Mouse (Mus musculus) midbrain, postnatal 0 days (tissue): ENCODE results near the gene Gpr37l1. TPM values are rescaled to one million over a fixed set of nuclear protein-coding genes. Genes with fewer than 3 reads are reported as not detected.
"Not testable (repeated sequence)": the region's sequence is repeated elsewhere in the genome, so short reads cannot be mapped to it uniquely, and the experiment has no call there.

Experiments
- ATAC-seq: fragments of 200-750 bp; cut with Nextera tagmentation; 2 replicates; pipeline ENCODE4 v1.8.0; 2017; ENCODE audit warnings: moderate number of reproducible peaks, mild to moderate bottlenecking, moderate TSS enrichment, moderate library complexity; ENCODE audit not compliant: low FRiP score
- DNase-seq: peaks from one replicate; pipeline ENCODE4 v3.0.0-alpha.2; 2015; ENCODE audit warnings: low spot score
- H3K27ac ChIP-seq: fragments of 300-500 bp; sonication (generic); 2 replicates; pipeline ENCODE4 v1.5.1; 2014; ENCODE audit warnings: low read depth, mild to moderate bottlenecking, low read length, mixed read lengths
- H3K27me3 ChIP-seq: fragments of 300-500 bp; sonication (generic); 2 replicates; pipeline ENCODE4 v1.6.1; 2014; ENCODE audit warnings: low read length, control low read depth, mixed read lengths; ENCODE audit not compliant: insufficient read depth
- H3K36me3 ChIP-seq: fragments of 300-500 bp; sonication (generic); 2 replicates; pipeline ENCODE4 v1.6.1; 2014; ENCODE audit warnings: low read length, control low read depth, mixed read lengths; ENCODE audit not compliant: insufficient read depth
- H3K4me1 ChIP-seq: fragments of 300-500 bp; sonication (generic); 2 replicates; pipeline ENCODE4 v1.6.1; 2014; ENCODE audit warnings: mild to moderate bottlenecking, control low read depth, antibody characterized with exemption, low read length, mixed read lengths; ENCODE audit not compliant: insufficient read depth
- H3K4me2 ChIP-seq: fragments of 300-500 bp; sonication (generic); 2 replicates; pipeline ENCODE4 v1.6.1; 2014; ENCODE audit warnings: low read depth, mild to moderate bottlenecking, low read length, mixed read lengths; ENCODE audit not compliant: poor library complexity, severe bottlenecking
- H3K4me3 ChIP-seq: fragments of 300-500 bp; sonication (generic); 2 replicates; pipeline ENCODE4 v1.5.1; 2014; ENCODE audit warnings: low read depth, mild to moderate bottlenecking, low read length, moderate library complexity
- H3K9ac ChIP-seq: fragments of 300-500 bp; sonication (generic); replicated peaks from 2 replicates; pipeline ENCODE4 v1.6.1; 2014; ENCODE audit warnings: mild to moderate bottlenecking, low read length, moderate library complexity, mixed read lengths; ENCODE audit not compliant: poor library complexity, severe bottlenecking
- H3K9me3 ChIP-seq: fragments of 300-500 bp; sonication (generic); 2 replicates; pipeline ENCODE4 v1.6.1; 2016; ENCODE audit warnings: low read length, control low read depth
- CTCF ChIP-seq: IDR thresholded peaks from 2 replicates; pipeline ENCODE4 v1.5.1; 2016; ENCODE audit warnings: antibody characterized with exemption, mild to moderate bottlenecking
- WGBS: fragments of 180-500 bp; shearing (Covaris S2); extraction: QIAGEN DNeasy Blood & Tissue Kit; methylation state at CpG from one replicate; pipeline ENCODE4 v1.1.7; 2014; 5-methylcytosine and 5-hydroxymethylcytosine counted together
- polyA plus RNA-seq: library from polyadenylated mRNA; unstranded; fragments of >200 nt; fragmentation: Nextera tagmentation; extraction: Ambion mirVana; gene quantifications from 2 replicates; pipeline ENCODE4 v1.2.1, GENCODE M21; 2015
- total RNA-seq: library from RNA; depleted of rRNA; stranded (reverse); fragments of >200 nt; gene quantifications from 2 replicates; pipeline ENCODE4 v1.2.3, GENCODE M21; 2014

Gene Gpr37l1
- total and polyA plus RNA-seq, 2 experiments from 2014 or later = 8.8 to 25.7 TPM

DNA sequence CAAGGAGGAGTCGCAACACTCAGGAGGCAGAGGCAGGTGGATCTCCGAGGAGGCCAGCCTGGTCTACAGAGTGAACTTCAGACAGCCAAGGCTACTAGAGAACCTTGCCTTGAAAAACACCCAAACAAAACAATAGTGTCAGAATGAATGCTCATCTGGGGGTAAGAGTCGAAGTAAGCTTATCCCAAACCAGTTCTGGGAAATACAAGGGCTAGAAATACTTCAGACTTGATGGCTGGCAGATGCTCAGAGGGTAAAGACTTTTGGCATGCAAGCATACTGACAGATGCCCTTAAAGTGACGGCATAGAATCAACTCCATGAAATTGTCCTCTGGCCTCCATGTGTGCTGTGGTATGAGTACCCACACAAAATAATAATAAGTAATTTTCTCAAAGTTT, 21.7 kb upstream of the Gpr37l1 start:
- WGBS = 94% methylated on average over 4 of the region's 4 CpGs
- no peak for DNase-seq
- Histone ChIP-seq H3K4me1 (0 out of 2 replicates have a peak, but pooled peaks cover 5% of the 10 kb centered on the region), H3K27me3 (no peaks in the 10 kb centered on the region), H3K4me3 (no peak overlapping the region), H3K9ac (no peak overlapping the region), H3K27ac (no peak overlapping the region), H3K36me3 (no peaks in the 10 kb centered on the region), H3K4me2 (no peak overlapping the region), H3K9me3 (no peaks in the 10 kb centered on the region)
- no peak for ATAC-seq
- TF ChIP-seq CTCF = no peak

DNA sequence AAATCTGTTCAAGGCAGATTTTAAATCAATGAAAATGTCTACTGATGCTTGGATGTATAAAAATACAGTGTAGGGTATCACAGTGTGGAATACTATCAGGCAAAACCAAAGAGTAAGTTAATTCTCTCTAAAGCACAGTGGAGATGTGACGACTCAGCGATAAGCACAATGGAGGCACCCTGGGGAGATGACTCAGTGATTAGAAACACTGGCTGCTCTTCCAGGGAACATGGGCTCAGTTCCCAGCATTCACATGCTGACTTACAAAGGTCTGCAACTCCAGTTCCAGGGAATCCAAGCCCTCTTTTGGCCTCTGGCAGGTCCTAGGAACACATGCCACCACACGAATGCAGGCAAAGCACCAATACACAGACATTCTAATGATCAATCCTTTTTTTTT, 20.7 kb upstream of the Gpr37l1 start:
- H3K4me3 ChIP-seq = no peak overlapping the region
- WGBS = 4% methylated on average over 3 of the region's 3 CpGs
- no peak for ATAC-seq
- DNase-seq = peak; percentile 68
- no peaks in the 10 kb centered on the region for H3K36me3 ChIP-seq
- TF ChIP-seq CTCF = no peak
- no peaks in the 10 kb centered on the region for H3K9me3 ChIP-seq
- no peaks in the 10 kb centered on the region for H3K27me3 ChIP-seq
- H3K27ac ChIP-seq = no peak overlapping the region
- H3K9ac ChIP-seq = no peak overlapping the region
- 0 out of 2 replicates have a peak, but pooled peaks cover 5% of the 10 kb centered on the region for H3K4me1 ChIP-seq
- no peak overlapping the region for H3K4me2 ChIP-seq

DNA sequence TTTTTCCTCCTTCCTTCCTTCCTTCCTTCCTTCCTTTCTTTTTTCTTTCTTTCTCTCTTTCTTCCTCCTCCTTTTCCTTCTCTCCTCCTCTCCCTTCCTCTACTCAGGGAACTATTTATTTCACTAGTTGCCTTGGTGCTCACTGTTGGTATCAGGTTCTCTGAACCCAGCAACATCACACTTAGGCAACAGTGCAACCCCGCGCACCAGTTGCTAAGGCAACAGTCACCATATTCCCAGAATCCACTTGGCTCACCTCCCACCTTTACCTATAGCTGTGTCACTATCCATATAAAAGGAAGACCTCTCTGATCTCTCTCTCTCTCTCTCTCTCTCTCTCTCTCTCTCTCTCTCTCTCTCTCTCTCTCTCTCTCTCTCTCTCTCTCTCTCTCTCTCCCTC, 19.5 kb upstream of the Gpr37l1 start:
- not testable (repeated sequence) for H3K27me3 ChIP-seq, H3K4me2 ChIP-seq, DNase-seq, H3K27ac ChIP-seq, H3K4me3 ChIP-seq, H3K9me3 ChIP-seq, H3K9ac ChIP-seq, ATAC-seq, H3K36me3 ChIP-seq, H3K4me1 ChIP-seq
- 40% methylated on average over 2 of the region's 2 CpGs for WGBS

DNA sequence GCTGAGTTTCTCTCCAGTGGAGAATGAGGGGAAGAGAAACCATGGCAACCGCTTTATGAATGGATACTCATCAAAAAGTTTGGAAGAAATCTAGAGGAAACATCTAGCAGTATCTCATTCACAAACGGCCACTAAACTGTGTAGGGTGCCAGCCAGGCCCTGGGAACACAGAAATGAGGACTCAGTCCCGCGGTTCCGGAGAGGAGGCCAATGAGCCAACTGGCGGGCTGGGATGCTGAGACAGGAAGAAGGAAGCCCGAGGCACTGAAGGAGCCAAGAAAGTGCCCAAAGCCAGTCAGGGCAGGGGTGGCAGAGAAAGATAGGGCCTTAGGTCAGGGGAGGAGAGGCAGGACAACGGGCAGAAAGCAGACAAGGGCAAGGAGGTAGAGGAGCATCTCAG, 18.9 kb upstream of the Gpr37l1 start:
- Histone ChIP-seq H3K4me1 (peaks cover 5% of the 10 kb centered on the region; the same call in 1 of the 2 replicates), H3K9me3 (no peaks in the 10 kb centered on the region), H3K4me2 (no peak overlapping the region), H3K27me3 (no peaks in the 10 kb centered on the region), H3K27ac (no peak overlapping the region), H3K9ac (no peak overlapping the region), H3K36me3 (no peaks in the 10 kb centered on the region), H3K4me3 (no peak overlapping the region)
- 29% methylated on average over 8 of the region's 8 CpGs for WGBS
- ATAC-seq = no peak
- TF ChIP-seq CTCF = no peak
- peak; percentile 32 for DNase-seq

DNA sequence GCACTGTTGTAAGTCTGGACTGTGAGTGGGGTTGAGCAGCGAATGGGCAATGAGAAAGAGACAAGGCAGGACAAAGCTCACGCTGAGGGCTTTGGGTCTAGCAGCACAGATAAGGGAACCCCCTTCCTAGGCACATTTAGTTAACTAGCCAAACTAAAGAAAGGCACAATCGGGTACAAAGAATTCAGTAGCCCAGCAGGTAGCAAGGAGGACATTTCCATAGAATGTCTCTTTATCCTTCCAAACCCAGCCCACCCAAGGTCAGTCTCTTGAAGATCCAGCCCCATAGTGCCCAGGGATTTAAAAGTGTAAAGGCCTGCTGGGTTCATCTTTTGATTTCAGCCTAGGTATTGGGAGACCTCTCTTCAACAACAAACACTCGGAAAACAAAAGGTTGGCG, 18.5 kb upstream of the Gpr37l1 start:
- H3K4me1 ChIP-seq = peaks cover 5% of the 10 kb centered on the region; the same call in 1 of the 2 replicates
- H3K9me3 ChIP-seq = no peaks in the 10 kb centered on the region
- WGBS = 29% methylated on average over 5 of the region's 5 CpGs
- TF ChIP-seq CTCF = no peak
- H3K4me3 ChIP-seq = no peak overlapping the region
- no peak overlapping the region for H3K4me2 ChIP-seq
- no peak overlapping the region for H3K9ac ChIP-seq
- DNase-seq = no peak
- H3K36me3 ChIP-seq = no peaks in the 10 kb centered on the region
- no peaks in the 10 kb centered on the region for H3K27me3 ChIP-seq
- no peak for ATAC-seq
- no peak overlapping the region for H3K27ac ChIP-seq

DNA sequence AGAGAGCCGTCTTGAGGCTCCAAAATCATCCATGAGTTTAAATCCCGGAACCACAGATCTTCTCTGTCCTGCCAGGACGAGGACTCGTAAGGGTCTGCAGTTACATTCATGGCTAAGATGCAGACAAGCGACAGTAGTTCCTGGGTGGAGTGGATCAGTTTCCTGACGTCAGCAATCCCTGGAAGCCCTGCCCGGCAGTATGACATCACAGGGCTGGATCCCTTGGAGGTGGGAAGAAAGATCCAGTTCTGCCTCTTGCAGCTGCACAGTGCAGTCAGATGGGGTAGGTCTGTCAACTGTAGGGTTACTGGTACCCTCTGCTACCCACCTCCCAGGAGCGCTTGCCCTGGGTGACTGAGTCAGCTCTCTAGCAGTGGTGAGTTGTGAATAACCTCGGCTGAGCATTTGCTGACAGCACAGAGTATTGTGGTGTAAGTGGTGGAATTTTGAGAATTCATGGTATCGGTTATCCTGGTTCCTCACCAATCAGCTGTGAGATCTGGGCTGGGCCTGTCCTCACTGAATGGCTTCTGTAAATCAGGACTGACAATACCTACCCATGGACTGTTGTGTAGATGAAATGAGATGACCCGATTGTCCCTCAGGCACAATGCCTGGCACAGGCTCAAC, 16.6 kb upstream of the Gpr37l1 start:
- WGBS = 69% methylated on average over 11 of the region's 11 CpGs
- no peak overlapping the region for H3K4me3 ChIP-seq
- no peak for TF ChIP-seq CTCF

More for the DNA sequence above, 16.6 kb upstream of the Gpr37l1 start:
- Histone ChIP-seq H3K4me2 (no peak overlapping the region), H3K27me3 (no peaks in the 10 kb centered on the region), H3K27ac (no peak overlapping the region), H3K4me1 (peaks cover 5% of the 10 kb centered on the region; the same call in 1 of the 2 replicates), H3K9ac (no peak overlapping the region), H3K36me3 (no peaks in the 10 kb centered on the region), H3K9me3 (no peaks in the 10 kb centered on the region)
- DNase-seq (no peak), ATAC-seq (no peak)
